Mouse (Mus musculus): Measurements from ENCODE around the gene Acbd4. TPM values are rescaled to one million over a fixed set of nuclear protein-coding genes. Genes with fewer than 3 reads are reported as not detected.

The Acbd4 gene
- polyA plus RNA-seq, 1 experiment from 2014 or later, result 10.7 TPM

GRCm38 (mm10) chr11:103106386-103106785 is 4.9 kb downstream of the Acbd4 start:
- WGBS, result 75% methylated on average over 4 of the region's 4 CpGs
- Histone ChIP-seq H3K9me3 (replicated peaks) (no peaks in the 10 kb centered on the region), H3K27me3 (ENCODE audit: low read depth, poor library complexity, severe bottlenecking) (peaks cover 55% of the 10 kb centered on the region)

GRCm38 (mm10) chr11:103111301-103111700 is 9.8 kb downstream of the Acbd4 start:
- H3K27ac ChIP-seq (replicated peaks), result peak overlapping the region; percentile 74; the same call in 1 of the 2 replicates
- H3K9me3 ChIP-seq (replicated peaks), result no peaks in the 10 kb centered on the region
- peaks cover 30% of the 10 kb centered on the region for H3K4me1 ChIP-seq
- no peaks in the 10 kb centered on the region for H3K36me3 ChIP-seq
- WGBS, result 17% methylated on average over 10 of the region's 10 CpGs
- H3K27me3 ChIP-seq (ENCODE audit: low read depth, poor library complexity, severe bottlenecking), result peaks cover 41% of the 10 kb centered on the region
- peak overlapping the region; percentile 47 for H3K4me3 ChIP-seq
- no peak for DNase-seq (ENCODE audit: low spot score)

More at GRCm38 (mm10) chr11:103106386-103106785, 4.9 kb downstream of the Acbd4 start:
- peaks cover 36% of the 10 kb centered on the region for H3K4me1 ChIP-seq
- no peak for DNase-seq (ENCODE audit: low spot score)
- H3K4me3 ChIP-seq, result no peak overlapping the region
- no peak overlapping the region for H3K27ac ChIP-seq (replicated peaks)
- H3K36me3 ChIP-seq, result no peaks in the 10 kb centered on the region

GRCm38 (mm10) chr11:103111881-103112551 is 10.5 kb downstream of the Acbd4 start:
- Histone ChIP-seq H3K27me3 (ENCODE audit: low read depth, poor library complexity, severe bottlenecking) (peaks cover 41% of the 10 kb centered on the region), H3K36me3 (no peaks in the 10 kb centered on the region), H3K4me1 (peaks cover 36% of the 10 kb centered on the region), H3K4me3 (peak overlapping the region; percentile 47), H3K27ac (replicated peaks) (peak overlapping the region; percentile 74), H3K9me3 (replicated peaks) (no peaks in the 10 kb centered on the region)
- DNase-seq (ENCODE audit: low spot score), result peak; percentile 53
- WGBS, result under 1% methylated on average over 28 of the region's 28 CpGs

- no peaks in the 10 kb centered on the region for H3K9me3 ChIP-seq (replicated peaks)
- peaks cover 41% of the 10 kb centered on the region for H3K4me1 ChIP-seq
- WGBS, result 5% methylated on average over 9 of the region's 9 CpGs
- peaks cover 41% of the 10 kb centered on the region for H3K27me3 ChIP-seq (ENCODE audit: low read depth, poor library complexity, severe bottlenecking)
- H3K36me3 ChIP-seq, result no peaks in the 10 kb centered on the region
- peak overlapping the region; percentile 74 for H3K27ac ChIP-seq (replicated peaks)
- peak; percentile 39 for DNase-seq (ENCODE audit: low spot score)
- peak overlapping the region; percentile 47 for H3K4me3 ChIP-seq
These were observed 11.1 kb downstream of the Acbd4 start for GRCm38 (mm10) chr11:103112552-103112912.

GRCm38 (mm10) chr11:103113005-103113404 is 11.5 kb downstream of the Acbd4 start:
- Histone ChIP-seq H3K4me3 (peak overlapping the region; percentile 47; the same call in 1 of the 2 replicates), H3K9me3 (replicated peaks) (no peaks in the 10 kb centered on the region), H3K36me3 (no peaks in the 10 kb centered on the region), H3K27me3 (ENCODE audit: low read depth, poor library complexity, severe bottlenecking) (peaks cover 41% of the 10 kb centered on the region), H3K4me1 (peaks cover 46% of the 10 kb centered on the region), H3K27ac (replicated peaks) (peak overlapping the region; percentile 74)
- DNase-seq (ENCODE audit: low spot score), result peak; percentile 22
- WGBS, result 27% methylated on average over 12 of the region's 12 CpGs

- Histone ChIP-seq H3K36me3 (no peaks in the 10 kb centered on the region), H3K9me3 (replicated peaks) (no peaks in the 10 kb centered on the region), H3K4me1 (peaks cover 54% of the 10 kb centered on the region), H3K27ac (replicated peaks) (no peak overlapping the region), H3K4me3 (no peak overlapping the region), H3K27me3 (ENCODE audit: low read depth, poor library complexity, severe bottlenecking) (peaks cover 45% of the 10 kb centered on the region)
- 83% methylated on average over 4 of the region's 4 CpGs for whole genome bisulfite sequencing
- no peak for DNase-seq (ENCODE audit: low spot score)
These were observed 12.3 kb downstream of the Acbd4 start for GRCm38 (mm10) chr11:103113771-103114170.

GRCm38 (mm10) chr11:103114270-103114943 is 12.9 kb downstream of the Acbd4 start:
- no peaks in the 10 kb centered on the region for H3K9me3 ChIP-seq (replicated peaks)
- WGBS, result 85% methylated on average over 11 of the region's 11 CpGs
- DNase-seq (ENCODE audit: low spot score), result no peak
- peak overlapping the region; percentile 93 for H3K27ac ChIP-seq (replicated peaks)
- peak overlapping the region; percentile 62 for H3K4me3 ChIP-seq
- H3K27me3 ChIP-seq (ENCODE audit: low read depth, poor library complexity, severe bottlenecking), result peaks cover 46% of the 10 kb centered on the region
- H3K4me1 ChIP-seq, result peaks cover 56% of the 10 kb centered on the region
- H3K36me3 ChIP-seq, result no peaks in the 10 kb centered on the region

- no peaks in the 10 kb centered on the region for H3K36me3 ChIP-seq
- no peaks in the 10 kb centered on the region for H3K9me3 ChIP-seq (replicated peaks)
- H3K4me1 ChIP-seq, result peaks cover 56% of the 10 kb centered on the region
- H3K4me3 ChIP-seq, result peak overlapping the region; percentile 62
- H3K27ac ChIP-seq (replicated peaks), result peak overlapping the region; percentile 93
- peaks cover 42% of the 10 kb centered on the region for H3K27me3 ChIP-seq (ENCODE audit: low read depth, poor library complexity, severe bottlenecking)
- DNase-seq (ENCODE audit: low spot score), result peak; percentile 82
- WGBS, result under 1% methylated on average over 34 of the region's 34 CpGs
These were observed 13.9 kb downstream of the Acbd4 start for GRCm38 (mm10) chr11:103115163-103116007.

- Histone ChIP-seq H3K4me1 (peaks cover 55% of the 10 kb centered on the region), H3K9me3 (replicated peaks) (no peaks in the 10 kb centered on the region), H3K4me3 (peak within 1 kb of the TSS; percentile 62), H3K36me3 (no peaks in the 10 kb centered on the region), H3K27ac (replicated peaks) (peak within 1 kb of the TSS; percentile 93), H3K27me3 (ENCODE audit: low read depth, poor library complexity, severe bottlenecking) (peaks cover 34% of the 10 kb centered on the region)
- under 1% methylated on average over 53 of the region's 53 CpGs for WGBS
- DNase-seq (ENCODE audit: low spot score), result peak; percentile 100
These were observed 14.7 kb downstream of the Acbd4 start, which contains the start of gene Hexim1 for GRCm38 (mm10) chr11:103116008-103116818. Gene Hexim1, plus strand, starts transcription at chr11:103116231.

- DNase-seq (ENCODE audit: low spot score), result peak; percentile 74
- Histone ChIP-seq H3K9me3 (replicated peaks) (no peaks in the 10 kb centered on the region), H3K4me1 (peaks cover 46% of the 10 kb centered on the region), H3K27me3 (ENCODE audit: low read depth, poor library complexity, severe bottlenecking) (peaks cover 25% of the 10 kb centered on the region), H3K36me3 (no peaks in the 10 kb centered on the region), H3K27ac (replicated peaks) (peak overlapping the region; percentile 93), H3K4me3 (peak overlapping the region; percentile 62)
- under 1% methylated on average over 35 of the region's 35 CpGs for WGBS
These were observed 15.6 kb downstream of the Acbd4 start for GRCm38 (mm10) chr11:103116959-103117590.

GRCm38 (mm10) chr11:103117591-103118009 is 16.1 kb downstream of the Acbd4 start:
- H3K4me3 ChIP-seq, result peak overlapping the region; percentile 62
- H3K36me3 ChIP-seq, result no peaks in the 10 kb centered on the region
- H3K27me3 ChIP-seq (ENCODE audit: low read depth, poor library complexity, severe bottlenecking), result peaks cover 20% of the 10 kb centered on the region
- peaks cover 41% of the 10 kb centered on the region for H3K4me1 ChIP-seq
- WGBS, result under 1% methylated on average over 38 of the region's 38 CpGs
- no peaks in the 10 kb centered on the region for H3K9me3 ChIP-seq (replicated peaks)
- DNase-seq (ENCODE audit: low spot score), result no peak
- H3K27ac ChIP-seq (replicated peaks), result peak overlapping the region; percentile 93
